Mouse (Mus musculus) urinary bladder, postnatal 25 days (tissue): Measurements from ENCODE around the gene Cpm.
"Not testable (repeated sequence)": the region's sequence is repeated elsewhere in the genome, so short reads cannot be mapped to it uniquely, and the experiment has no call there.

Experiments used
- DNase-seq: peaks from one replicate; pipeline ENCODE4 v3.0.0; 2022; ENCODE audit warnings: low spot score

Cpm gene

DNA sequence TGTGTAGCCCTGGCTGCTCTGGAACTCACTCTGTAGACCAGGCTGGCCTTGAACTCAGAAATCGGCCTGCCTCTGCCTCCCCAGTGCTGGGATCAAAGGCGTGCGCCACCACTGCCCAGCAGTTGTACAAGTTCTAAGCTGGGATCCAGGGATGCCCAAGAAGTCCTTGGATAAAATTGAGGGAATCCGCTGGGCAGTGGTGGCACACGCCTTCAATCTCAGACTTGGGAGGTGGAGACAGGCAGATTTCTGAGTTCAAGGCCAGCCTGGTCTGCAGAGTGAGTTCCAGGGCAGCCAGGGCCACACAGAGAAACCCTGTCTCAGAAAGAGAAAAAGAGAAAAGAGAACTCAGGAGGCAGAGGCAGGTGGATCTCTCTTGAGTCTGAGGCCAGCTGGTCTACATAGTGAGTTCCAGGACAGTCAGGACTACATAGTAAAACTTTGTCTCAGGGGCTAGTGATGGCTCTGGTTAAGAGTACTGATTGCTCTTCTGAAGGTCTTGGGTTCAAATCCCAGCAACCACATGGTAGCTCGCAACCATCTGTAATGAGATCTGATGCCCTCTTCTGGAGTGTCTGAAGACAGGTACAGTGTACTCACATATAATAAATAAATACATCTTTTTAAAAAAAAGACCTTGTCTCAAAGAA, 75.1 kb downstream of the Cpm start:
- not testable (repeated sequence) for DNase-seq

DNA sequence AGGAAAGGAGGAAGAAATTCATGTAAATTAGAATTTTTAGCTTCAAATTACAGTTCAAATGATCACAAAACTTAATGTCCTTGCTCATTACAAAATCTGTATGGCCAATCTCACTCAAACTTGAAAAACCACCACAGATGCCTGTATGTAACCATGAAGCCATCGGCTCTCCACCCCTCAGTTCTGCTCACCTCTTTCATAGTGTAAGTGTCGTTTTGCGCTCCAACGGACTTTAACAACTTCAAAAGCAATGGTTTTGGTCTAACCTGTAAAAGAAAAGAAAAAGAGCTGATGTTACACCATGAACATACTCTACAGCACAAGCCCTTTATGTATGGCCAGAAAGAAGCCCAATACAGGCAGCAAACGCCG, 75.7 kb downstream of the Cpm start:
- DNase-seq: no peak

DNA sequence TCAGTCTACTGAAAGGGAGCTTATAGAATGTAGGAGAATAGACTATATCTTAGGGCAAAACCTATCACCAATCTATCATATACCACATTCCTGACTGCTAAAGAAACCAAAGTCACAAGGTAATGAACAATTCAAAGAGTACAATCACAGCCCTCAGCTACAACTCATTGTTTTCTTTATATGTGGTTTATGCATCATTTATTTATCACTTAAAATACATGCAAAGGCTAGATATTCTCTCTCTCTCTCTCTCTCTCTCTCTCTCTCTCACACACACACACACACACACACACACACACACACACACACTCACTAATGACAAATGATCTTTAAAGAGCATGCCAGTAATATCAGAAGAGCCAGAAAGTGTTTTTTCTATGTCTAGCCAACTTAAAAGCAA, 76.5 kb downstream of the Cpm start:
- no peak for DNase-seq

DNA sequence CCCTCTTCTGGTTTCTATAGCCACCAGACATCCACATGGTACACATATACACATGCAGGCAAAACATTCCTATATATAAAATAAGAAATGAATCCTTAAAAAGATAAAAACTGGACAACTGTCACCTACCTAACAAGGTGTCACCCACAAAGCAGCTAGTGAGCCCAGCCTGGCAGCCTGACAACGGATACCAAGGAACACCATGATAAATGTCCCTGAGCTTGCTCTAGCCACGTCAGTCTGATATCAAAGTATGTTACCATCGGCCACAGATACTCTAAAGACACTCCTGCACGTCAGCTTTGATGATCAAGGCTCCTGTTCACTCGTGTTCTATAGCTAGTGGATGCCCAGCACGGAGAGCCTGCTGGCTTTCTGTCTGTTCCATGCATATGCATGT, 77.1 kb downstream of the Cpm start:
- no peak for DNase-seq

DNA sequence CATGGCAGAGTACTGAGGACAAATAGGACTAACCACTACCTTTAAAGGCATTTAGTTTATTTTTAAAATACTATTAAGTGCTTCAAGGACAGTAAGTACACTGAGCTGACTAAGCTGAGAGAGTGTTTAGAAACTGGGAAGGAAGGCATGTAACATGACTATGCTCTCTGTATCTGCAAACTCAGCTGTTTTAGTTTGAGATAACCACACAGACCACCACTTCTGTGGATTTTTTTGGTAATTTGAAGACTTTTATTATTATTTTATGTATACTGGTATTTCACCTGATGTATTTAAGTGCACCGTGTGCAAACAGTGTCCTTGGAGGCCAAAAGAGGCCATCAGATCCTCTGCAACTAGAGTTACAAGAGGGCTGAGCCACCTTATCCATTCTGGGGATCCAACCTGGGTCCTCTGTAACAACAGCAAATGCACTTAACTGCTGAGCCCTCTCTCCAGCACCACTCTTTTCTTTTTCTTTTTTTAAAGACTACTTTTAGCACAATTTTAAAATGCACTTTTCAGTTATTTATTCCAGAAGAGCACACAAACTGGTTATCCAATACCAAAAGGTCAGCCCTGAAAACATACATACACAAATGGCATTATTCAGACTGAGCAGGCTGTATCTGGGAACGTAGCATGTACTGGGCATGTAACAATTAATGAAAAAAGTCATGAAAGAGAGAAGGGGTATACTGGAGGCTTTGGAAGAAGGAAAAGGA, 78.0 kb downstream of the Cpm start:
- DNase-seq: no peak

DNA sequence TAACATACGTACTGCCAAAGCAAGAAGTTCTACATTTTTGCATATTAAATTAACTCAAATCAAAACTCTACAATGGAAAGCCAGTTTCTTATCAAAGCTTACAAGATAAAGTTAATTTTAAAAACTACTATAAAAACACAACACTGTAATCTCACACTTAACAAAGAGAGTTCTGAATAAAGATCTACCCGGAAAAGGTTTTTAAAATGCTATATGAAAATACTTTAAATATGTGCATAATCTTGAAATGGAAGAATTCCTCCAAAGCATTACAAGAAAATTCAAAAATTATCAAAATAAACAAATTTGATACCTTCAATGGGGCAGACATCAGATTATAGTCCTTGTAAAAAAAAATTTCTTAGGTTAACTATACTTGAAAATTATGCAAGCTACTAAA, 79.1 kb downstream of the Cpm start:
- DNase-seq: no peak

DNA sequence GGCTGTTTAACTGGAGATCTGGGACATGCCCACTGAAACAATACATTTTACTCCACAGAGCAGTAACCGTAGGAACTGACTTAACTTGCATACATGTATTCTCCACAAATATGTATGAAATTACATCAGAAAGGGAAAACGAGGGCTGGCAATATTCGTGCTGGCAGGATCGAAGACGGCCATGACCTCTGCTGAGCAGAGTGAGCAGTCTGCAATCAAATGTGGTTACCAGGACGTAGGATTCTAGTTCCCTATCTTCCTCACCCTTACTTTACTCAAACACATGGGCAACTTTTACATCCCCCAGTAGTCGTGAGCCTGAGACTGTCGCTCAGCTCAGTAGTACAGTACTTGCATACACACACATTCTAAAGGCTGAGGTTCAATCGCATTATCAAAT, 79.6 kb downstream of the Cpm start:
- no peak for DNase-seq

DNA sequence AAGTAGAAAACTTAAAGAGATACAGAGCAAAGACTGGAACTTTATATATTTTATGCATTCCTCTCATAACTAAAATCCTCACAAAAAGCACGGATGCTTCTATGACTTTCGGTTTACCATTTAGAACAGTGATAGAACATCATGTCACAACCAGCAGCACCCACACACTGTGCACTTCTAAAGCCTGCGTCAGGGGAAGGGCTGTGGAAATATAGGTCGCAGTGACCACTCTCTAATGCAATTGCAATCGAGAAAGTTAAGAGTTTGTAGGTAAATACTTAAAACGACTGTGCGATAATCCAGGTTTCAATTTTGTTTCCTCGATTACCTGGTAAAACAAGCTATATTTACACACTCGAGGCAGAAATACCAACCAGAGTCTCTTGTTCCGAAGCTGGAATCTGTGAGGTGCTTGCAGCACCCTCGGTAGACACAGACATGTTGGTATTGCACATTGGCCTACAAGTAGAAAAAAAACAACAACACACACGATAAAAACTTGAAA, 80.1 kb downstream of the Cpm start:
- no peak for DNase-seq

DNA sequence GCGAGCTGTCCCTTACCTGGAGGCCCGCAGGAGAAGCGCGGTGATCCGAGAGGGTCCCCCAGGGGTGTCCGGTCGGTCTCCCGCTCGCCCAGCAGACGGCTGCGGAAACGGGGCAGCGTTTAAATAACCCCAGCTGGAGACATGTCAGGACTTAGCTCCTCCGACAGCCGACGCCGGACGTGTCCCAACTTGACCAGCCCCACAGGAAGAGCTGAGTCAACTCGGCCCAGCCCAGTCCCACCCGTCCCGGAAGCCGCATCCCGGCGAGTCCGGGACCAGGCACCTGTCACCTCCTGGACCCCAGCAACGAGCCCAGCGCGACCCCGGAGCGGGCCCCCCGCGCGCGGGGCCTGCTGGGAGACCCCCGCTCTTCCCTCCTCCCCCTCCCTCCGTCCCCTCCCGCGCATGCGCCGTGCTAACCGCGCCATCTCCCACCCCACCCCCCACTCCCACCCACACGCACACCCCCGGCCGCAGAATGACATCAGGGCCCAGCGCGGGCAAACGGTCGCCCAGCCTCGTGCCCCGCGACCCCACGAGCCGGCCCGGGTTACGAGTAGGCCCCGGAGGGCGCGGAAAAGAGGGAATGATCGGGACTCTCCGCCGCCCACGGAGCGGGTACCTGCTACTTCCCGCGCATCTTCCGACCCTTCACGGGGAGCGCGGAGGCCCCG, 80.8 kb downstream of the Cpm start:
- DNase-seq: peak; percentile 81

DNA sequence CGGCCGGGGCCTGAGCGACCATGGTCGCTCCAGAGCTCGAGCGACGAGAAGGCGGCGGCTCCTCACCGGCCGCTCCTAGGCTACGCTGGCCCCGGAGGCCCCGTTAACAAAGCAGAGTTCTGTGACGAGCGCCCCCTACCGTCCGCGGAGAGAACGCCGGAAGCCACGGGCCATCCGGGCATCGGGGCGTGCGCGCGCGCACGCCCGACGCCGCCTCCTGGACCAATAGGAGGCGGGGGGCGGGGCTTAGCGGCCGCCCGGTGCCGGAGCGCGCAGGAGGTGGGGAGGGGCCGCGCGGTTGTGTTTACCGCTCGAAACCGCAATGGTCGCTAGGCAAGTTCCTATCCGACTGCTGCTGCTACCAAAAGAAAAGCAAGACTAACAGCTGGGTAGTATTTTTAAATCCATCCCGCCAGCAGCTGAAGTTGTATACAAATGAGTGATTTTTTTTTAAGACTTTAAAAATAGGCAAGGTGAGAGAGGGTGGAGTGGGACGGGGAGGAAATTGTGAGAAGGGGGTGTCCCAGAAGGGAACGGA, 81.4 kb downstream of the Cpm start, which contains the start of gene Mdm2:
Gene Mdm2, minus strand, starts transcription at position 155 of the 538 bp plus-strand sequence.
- peak; percentile 98 for DNase-seq

DNA sequence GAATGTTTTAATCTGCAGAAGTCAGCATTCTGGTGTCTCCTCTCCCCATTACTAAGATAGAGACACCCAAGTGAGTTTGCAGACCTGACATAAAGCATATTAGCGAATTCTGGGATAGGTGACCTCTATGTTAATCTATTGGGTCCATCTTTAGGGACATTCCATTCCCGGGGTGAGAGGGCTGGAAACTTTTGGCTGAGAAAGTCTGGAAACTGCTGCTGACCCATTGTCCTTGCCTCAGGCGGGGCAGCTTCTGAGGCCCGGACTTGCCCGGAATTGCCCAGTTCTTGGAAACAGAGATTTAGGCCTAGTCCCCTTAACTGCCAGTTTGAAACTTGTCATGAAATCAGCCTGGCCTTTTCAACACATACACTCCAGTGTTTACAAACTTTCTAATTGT, 82.1 kb downstream of the Cpm start:
- no peak for DNase-seq

DNA sequence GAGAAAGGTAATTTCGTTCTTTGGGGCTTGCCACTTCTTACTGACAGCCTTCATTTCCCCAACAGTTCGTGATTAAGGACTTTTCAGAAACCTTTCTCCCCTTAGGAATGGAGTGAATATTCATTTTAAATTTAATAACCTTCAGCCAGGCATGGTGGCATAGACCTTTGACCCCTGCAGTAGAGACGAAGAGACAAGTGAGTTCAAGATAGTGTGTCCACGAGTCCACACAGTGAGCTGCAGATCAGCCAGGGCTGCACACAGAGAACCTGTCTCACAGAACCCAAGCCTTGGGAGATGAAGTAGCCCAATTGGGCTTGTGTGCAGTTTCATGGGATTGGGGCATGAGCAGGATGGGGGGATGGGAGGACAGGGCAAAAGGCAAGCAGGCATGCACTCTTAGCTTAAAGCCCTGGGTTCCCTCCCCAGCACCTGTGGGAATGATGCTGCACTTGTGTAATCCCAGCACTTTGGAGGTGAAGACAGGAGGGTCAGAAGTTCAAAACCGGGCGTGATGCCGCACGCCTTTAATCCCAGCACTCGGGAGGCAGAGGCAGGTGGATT, 83.0 kb downstream of the Cpm start:
- DNase-seq: no peak

DNA sequence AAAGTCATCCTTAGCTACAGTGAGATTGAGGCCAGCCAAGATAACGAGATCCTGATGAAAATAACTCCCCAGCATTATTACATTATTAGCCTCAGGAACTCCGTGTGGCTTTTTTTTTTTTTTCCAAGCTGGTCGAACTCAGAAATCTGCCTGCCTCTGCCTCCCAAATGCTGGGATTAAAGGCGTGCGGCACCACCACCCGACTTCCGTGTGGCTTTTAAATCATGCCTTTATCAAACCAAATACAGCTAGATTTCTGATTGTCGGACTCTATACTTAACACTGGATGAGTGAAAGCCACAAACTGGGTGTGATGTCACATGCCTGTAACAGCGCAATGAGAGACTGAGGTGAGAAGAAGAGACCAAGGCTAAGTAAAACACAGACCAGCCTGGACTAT, 83.6 kb downstream of the Cpm start:
- DNase-seq: no peak

DNA sequence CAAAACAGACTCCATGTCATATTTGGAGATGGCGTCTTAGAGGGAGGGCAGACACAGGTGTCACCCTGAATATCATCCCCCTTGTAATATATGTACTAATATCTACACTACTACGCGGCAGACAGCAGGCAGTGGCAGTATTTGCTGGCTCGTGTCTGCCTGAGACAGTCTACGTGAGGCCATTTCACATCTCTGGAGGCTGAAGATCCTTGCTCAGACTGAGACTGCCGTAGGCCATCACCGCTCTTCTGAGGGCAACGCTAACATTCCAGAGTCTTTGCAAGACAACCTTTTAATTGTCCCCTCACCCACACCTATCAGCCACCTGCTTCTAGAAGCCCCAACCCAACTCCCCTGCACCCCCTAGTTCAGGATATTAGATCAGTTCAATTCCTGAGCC, 84.2 kb downstream of the Cpm start:
- no peak for DNase-seq

DNA sequence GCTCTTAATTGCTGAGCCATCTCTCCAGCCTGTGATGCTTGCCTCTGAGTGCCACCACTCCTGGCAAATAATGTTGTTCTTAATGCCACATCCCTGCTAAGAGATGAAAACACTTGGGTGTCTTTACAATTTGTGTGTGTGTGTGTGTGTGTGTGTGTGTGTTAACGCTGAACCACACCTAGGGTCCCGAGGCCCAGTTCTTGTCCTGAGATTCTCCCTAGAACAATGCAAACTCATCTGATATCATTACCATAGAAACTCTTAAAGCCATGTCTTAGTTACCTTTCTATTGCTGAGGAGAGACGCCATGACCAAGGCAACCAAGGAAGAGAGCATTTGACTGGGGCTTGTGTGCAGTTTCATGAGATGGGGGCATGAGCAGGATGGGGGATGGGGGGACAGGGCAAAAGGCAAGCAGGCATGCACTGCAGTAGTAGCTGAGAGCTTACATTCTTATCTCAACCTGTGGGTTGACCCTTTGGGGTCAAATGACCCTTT, 84.8 kb downstream of the Cpm start:
- DNase-seq: no peak

DNA sequence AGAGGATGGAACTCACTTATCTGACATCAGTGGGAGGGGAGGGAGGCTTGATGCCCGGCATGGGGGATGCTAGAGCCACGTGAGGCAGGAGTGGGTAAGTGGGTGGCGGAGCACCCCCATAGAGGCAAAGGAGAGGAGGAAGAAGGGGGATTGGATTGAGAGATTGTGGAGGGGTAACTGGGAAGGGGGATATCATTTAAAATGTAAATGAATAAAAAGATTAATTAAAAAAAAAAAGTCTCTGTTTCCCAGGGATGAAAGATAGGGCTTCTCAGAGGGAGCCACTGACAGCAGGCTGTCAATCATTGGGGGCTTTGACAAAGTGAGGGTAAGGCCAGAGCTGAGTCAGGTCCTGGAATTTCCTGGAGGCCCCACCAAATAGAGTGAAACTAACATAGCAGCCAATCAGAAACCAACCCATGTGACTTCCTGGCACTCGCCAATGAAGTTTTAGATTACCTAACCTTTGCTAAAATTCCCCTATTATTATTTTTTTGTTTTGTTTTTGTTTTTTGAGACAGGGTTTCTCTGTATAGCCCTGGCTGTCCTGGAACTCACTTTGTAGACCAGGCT, 85.7 kb downstream of the Cpm start:
- no peak for DNase-seq

DNA sequence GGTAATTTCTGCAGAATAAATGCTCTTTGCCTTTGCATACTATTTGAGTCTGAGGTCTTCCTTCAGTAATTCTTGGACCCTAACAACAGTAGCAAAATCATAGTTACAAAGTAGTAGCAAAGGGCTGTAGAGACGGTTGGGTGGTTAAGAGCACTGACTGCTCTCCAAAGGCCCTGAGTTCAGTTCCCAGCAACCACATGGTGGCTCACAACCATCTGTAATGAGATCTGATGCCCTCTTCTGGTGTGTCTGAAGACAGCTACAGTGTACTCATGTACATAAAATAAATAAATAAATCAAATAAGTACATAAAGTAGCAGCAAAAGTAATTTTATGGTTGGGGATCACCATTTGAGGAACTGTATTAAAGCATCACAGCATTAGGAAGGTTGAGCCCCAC, 86.4 kb downstream of the Cpm start:
- not testable (repeated sequence) for DNase-seq

DNA sequence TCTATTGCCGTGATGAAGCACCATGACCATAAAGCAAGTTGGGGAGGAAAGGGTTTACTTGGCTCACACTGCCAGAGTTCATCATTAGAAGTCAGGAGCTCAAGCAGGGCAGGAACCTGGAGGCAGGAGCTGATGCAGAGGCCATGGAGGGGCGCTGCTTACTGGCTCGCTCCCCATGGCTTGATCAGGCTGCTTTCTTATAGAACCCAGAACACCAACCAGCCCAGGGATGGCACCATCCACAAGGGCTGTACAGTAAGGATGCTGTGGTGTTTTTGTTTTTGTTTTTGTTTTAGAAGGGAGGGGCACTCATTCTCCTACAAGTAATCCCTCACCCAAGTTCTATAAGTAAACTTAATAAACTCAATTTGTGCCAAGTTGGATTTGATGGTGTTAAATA, 87.4 kb downstream of the Cpm start:
- no peak for DNase-seq

DNA sequence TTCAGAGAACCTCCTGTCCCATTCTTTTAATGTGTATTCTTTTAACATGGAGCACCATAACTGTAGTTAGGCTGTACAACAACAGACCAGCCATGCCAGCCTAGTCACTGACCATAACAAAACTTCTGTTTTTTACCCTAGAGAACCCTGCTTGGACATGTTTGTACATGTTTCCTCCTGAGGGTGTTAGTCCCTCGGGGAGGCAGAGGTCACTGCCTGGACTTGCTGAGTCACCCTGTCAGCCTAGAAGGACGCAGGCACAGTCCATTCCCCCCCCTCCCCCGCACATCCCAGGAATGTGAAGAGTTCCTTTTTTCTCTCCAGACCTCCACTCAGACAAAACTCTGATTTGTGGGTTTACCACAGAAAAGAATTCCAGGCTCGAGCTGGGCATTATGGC, 88.3 kb downstream of the Cpm start:
- DNase-seq: no peak

DNA sequence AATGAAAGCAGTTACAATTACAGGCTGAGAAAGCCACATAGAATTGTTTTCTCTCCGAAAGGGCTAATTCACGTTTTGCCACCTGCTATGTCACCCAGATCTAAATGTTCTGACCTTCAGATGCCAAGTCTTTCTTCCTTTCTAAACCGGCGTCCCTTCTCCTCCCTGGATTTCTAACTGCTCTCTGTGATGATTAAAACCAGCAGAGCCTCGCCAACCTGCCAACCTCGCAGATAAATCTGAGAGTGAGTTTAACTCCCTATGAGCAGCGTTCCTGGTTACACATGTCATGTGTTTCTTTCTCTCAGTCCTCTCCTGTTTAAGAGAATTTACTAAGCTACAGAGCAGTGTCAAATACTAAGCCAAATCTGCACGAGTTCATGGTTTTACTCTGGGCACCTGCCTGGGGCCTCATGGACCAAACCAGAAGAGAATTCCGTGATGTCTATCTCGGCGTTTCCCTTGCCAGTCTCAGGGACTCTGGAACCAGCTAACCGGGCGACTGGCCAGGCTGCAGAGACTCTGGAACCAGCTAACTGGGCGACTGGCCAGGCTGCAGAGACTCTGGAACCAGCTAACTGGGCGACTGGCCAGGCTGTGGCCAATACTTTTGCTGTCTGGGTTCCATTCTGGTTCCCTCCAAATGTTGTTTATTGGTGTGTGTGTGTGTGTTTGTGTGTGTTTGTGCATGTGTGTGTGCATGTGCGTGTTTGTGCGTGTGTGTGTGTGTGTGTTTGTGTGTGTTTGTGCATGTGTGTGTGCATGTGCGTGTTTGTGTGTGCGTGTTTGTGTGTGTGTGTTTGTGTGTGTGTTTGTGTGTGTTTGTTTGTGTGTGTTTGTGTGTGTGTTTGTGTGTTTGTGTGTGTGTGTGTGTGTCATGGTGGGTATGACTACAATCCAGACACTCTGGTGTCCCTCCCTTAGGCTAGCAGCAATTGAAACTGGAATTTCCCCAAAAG, 89.1 kb downstream of the Cpm start:
- DNase-seq: no peak

DNA sequence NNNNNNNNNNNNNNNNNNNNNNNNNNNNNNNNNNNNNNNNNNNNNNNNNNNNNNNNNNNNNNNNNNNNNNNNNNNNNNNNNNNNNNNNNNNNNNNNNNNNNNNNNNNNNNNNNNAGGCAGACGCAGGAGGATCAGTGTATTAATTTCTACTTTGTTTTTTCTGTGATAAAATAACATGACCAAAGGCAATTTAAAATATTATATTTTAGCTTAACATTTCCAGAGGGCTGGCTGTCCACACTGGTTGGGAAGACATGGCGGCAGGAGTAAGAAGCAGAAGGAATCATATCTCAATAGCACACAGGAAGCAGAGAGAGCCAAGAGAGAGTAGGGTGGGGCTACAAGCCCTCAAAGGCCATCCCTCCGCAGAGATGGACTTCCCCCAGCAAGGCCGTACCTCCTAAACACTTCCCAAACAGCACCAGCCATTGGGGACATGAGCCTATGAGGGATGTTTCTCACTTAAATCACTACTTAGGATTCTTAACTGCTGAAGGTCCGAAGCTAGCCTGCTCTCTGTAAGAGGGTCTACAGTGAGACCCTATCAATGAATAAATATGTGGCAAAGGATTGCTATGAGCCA, 94.9 kb downstream of the Cpm start:
- no peak for DNase-seq
